Mouse (Mus musculus) neural tube, embryonic 12.5 days (tissue): ENCODE results near the gene Nfatc3. TPM values are rescaled to one million over a fixed set of nuclear protein-coding genes. Genes with fewer than 3 reads are reported as not detected.

Experiments
- ATAC-seq: fragments of 200-750 bp; cut with Nextera tagmentation; 2 replicates; pipeline ENCODE4 v1.8.0; 2017; ENCODE audit warnings: low read depth, mild to moderate bottlenecking, moderate TSS enrichment, moderate library complexity; ENCODE audit not compliant: low FRiP score
- H3K27ac ChIP-seq: fragments of 300-500 bp; sonication (generic); 2 replicates; pipeline ENCODE4 v1.5.1; 2016
- H3K27me3 ChIP-seq: fragments of 300-500 bp; sonication (generic); replicated peaks from 2 replicates; pipeline ENCODE4 v1.6.1; 2016; ENCODE audit warnings: mild to moderate bottlenecking
- H3K36me3 ChIP-seq: fragments of 300-500 bp; sonication (generic); 2 replicates; pipeline ENCODE4 v1.6.1; 2016; ENCODE audit warnings: mild to moderate bottlenecking
- H3K4me1 ChIP-seq: fragments of 300-500 bp; sonication (generic); 2 replicates; pipeline ENCODE4 v1.6.1; 2016
- H3K4me2 ChIP-seq: fragments of 300-500 bp; sonication (generic); replicated peaks from 2 replicates; pipeline ENCODE4 v1.6.1; 2016; ENCODE audit warnings: mild to moderate bottlenecking
- H3K4me3 ChIP-seq: fragments of 300-500 bp; sonication (generic); 2 replicates; pipeline ENCODE4 v1.5.1; 2016
- H3K9ac ChIP-seq: fragments of 300-500 bp; sonication (generic); 2 replicates; pipeline ENCODE4 v1.6.1; 2016; ENCODE audit warnings: mild to moderate bottlenecking
- H3K9me3 ChIP-seq: fragments of 300-500 bp; sonication (generic); 2 replicates; pipeline ENCODE4 v1.6.1; 2016; ENCODE audit warnings: mild to moderate bottlenecking
- WGBS: fragments of 180-500 bp; shearing (Covaris S2); methylation state at CpG from one replicate; pipeline ENCODE4 v1.1.7; 2016; 5-methylcytosine and 5-hydroxymethylcytosine counted together
- polyA plus RNA-seq: library from polyadenylated mRNA; unstranded; fragments of >200 nt; fragmentation: Nextera tagmentation; extraction: Ambion mirVana; gene quantifications from 2 replicates; pipeline ENCODE4 v1.2.1, GENCODE M21; 2016

Nfatc3 gene
- polyA plus RNA-seq, 1 experiment from 2014 or later, result 4.4 TPM

GRCm38 (mm10) chr8:106159876-106160275 is 101.2 kb downstream of the Nfatc3 start:
- H3K27me3 ChIP-seq, result no peaks in the 10 kb centered on the region
- H3K9me3 ChIP-seq, result no peaks in the 10 kb centered on the region
- H3K9ac ChIP-seq, result no peak overlapping the region
- H3K4me2 ChIP-seq, result no peak overlapping the region
- no peak overlapping the region for H3K4me3 ChIP-seq
- H3K27ac ChIP-seq, result no peak overlapping the region
- no peak for ATAC-seq
- no peaks in the 10 kb centered on the region; the same call in 1 of the 2 replicates for H3K4me1 ChIP-seq
- peaks cover 62% of the 10 kb centered on the region for H3K36me3 ChIP-seq
- 92% methylated on average over 6 of the region's 6 CpGs for WGBS

DNA sequence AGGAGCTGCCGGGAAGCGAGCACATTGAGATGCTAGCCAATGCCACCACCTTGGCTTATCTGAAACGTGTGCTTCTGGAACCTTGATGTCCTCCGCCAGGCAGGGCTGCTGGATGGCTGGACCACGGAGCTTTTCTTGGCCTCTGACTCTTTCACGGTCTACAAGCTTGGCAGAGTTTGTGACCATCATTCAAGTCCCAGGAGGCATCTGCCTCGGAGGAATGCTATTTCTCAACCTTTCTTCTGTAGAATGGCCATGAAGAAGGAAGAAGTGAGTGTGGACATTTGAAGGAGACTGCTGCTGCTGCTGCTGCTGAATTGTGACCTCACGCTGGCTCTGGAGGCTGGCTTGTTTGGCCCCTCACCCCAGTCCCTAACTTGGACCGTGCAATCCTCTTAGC is 104.6 kb downstream of the Nfatc3 start:
- Histone ChIP-seq H3K27me3 (no peaks in the 10 kb centered on the region), H3K27ac (no peak overlapping the region), H3K36me3 (peaks cover 48% of the 10 kb centered on the region), H3K4me3 (no peak overlapping the region), H3K4me2 (no peak overlapping the region), H3K9me3 (no peaks in the 10 kb centered on the region), H3K9ac (no peak overlapping the region), H3K4me1 (no peaks in the 10 kb centered on the region; the same call in 1 of the 2 replicates)
- WGBS, result 94% methylated on average over 9 of the region's 9 CpGs
- ATAC-seq, result no peak

GRCm38 (mm10) chr8:106165460-106165859 is 106.8 kb downstream of the Nfatc3 start:
- ATAC-seq, result no peak
- Histone ChIP-seq H3K4me1 (peaks cover 9% of the 10 kb centered on the region), H3K4me3 (no peak overlapping the region), H3K36me3 (peaks cover 39% of the 10 kb centered on the region), H3K27ac (no peak overlapping the region), H3K4me2 (no peak overlapping the region), H3K27me3 (no peaks in the 10 kb centered on the region), H3K9ac (no peak overlapping the region), H3K9me3 (no peaks in the 10 kb centered on the region)
- 55% methylated on average over 4 of the region's 4 CpGs for WGBS

DNA sequence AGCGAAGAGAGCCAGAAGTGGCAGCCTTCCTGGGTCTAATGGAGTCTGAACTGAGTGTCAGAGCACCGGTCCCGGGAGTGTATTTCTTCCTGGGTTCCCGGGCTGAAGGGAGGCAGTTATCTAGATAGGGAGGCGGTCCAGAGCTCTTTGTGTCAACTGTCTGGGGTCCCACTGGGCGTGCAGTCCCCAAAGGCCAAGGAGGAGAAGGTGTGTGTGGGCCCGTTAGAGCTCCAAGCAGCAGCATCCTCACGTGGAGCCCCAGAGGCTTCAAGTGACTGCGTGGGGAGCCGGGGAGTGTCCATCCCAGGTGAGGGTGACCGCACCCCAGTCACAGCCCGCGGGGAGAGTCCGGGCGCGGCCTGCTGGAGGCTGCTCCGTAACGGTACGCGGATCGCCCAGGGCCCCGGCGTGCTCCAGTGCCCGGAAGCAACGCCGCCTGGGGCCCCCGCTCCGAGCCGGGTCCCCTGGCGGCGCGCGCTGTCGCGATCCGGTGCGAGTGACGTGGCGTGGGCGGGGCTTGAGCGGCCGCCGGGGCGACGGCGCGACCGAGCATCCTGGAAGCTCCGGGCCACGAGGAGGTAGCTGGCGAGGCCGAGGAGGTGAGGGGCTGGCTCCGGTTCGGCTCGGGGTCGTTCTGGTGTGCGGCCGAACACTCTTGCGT is 109.8 kb downstream of the Nfatc3 start, which contains the start of gene Slc7a6:
Slc7a6 (plus strand) TSS at position 502 of the 661 bp plus-strand sequence.
- ATAC-seq, result peak; percentile 92
- Histone ChIP-seq H3K4me1 (peaks cover 10% of the 10 kb centered on the region), H3K27me3 (no peaks in the 10 kb centered on the region), H3K27ac (peak within 1 kb of the TSS; percentile 80), H3K9ac (peak within 1 kb of the TSS; percentile 87), H3K4me3 (peak within 1 kb of the TSS; percentile 78), H3K9me3 (no peaks in the 10 kb centered on the region), H3K36me3 (peaks cover 10% of the 10 kb centered on the region), H3K4me2 (peak within 1 kb of the TSS; percentile 88)
- WGBS, result under 1% methylated on average over 59 of the region's 59 CpGs

GRCm38 (mm10) chr8:106169017-106169933 is 110.6 kb downstream of the Nfatc3 start:
- peak; percentile 75 for ATAC-seq
- peak overlapping the region; percentile 80 for H3K27ac ChIP-seq
- WGBS, result 2% methylated on average over 54 of the region's 54 CpGs
- H3K36me3 ChIP-seq, result peaks cover 2% of the 10 kb centered on the region
- H3K27me3 ChIP-seq, result no peaks in the 10 kb centered on the region
- H3K9me3 ChIP-seq, result no peaks in the 10 kb centered on the region
- H3K9ac ChIP-seq, result peak overlapping the region; percentile 87
- peaks cover 10% of the 10 kb centered on the region for H3K4me1 ChIP-seq
- peak overlapping the region; percentile 88 for H3K4me2 ChIP-seq
- H3K4me3 ChIP-seq, result peak overlapping the region; percentile 78

DNA sequence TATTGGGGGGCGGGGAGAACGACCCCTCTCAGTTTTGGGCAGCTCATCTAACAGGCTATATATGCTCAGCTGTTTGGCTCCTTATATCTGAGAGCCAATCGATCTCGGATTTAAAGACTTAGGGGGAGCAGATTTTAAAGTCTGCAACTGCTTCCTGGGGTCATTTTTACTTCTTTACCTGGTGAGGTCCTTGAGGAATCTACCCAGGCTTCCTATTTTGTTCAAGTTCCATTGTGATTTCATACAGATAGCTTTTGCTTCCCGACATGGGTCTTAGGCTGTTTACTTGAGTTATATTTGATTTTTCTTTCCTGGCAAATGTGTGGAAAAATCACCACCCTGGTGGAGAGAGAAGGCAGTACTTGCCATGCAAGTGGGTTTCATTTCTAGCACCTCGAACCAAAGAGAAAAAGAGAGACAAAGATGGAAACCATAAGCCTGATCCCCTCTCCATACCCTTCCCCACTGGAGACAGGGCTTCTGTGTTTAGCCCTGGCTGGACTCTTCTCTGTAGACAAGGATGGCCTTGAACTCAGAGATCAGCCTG is 111.4 kb downstream of the Nfatc3 start:
- H3K4me1 ChIP-seq, result peaks cover 10% of the 10 kb centered on the region
- peak overlapping the region; percentile 88 for H3K4me2 ChIP-seq
- H3K36me3 ChIP-seq, result no peaks in the 10 kb centered on the region
- 40% methylated on average over 6 of the region's 6 CpGs for WGBS
- ATAC-seq, result no peak
- no peaks in the 10 kb centered on the region for H3K27me3 ChIP-seq
- no peak overlapping the region for H3K27ac ChIP-seq
- peak overlapping the region; percentile 78 for H3K4me3 ChIP-seq
- H3K9ac ChIP-seq, result peak overlapping the region; percentile 87
- no peaks in the 10 kb centered on the region for H3K9me3 ChIP-seq

DNA sequence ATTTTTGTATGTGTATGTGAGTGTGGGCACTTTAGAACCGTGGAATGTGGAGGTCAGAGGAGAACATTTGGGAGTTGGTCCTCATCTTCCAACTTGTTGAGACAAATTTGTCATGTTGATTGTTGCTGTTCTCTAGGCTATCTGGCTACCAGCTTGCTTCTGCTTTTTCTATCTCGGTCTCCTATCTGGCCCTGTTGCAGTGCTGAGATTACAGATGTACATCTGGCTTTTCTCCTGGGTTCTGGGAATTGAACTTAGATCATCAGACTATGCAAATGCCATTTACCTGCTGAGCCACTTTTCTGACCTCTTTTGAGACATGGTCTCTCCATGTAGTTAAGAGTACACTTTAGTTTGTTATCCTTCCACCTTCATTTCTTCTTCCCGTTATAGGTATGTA is 114.9 kb downstream of the Nfatc3 start:
- Histone ChIP-seq H3K9ac (no peak overlapping the region), H3K9me3 (no peaks in the 10 kb centered on the region), H3K4me1 (peaks cover 16% of the 10 kb centered on the region), H3K36me3 (no peaks in the 10 kb centered on the region), H3K4me3 (no peak overlapping the region), H3K4me2 (no peak overlapping the region), H3K27ac (no peak overlapping the region), H3K27me3 (no peaks in the 10 kb centered on the region)
- WGBS, result 92% methylated on average over 3 of the region's 3 CpGs
- no peak for ATAC-seq

GRCm38 (mm10) chr8:106176891-106177290 is 118.3 kb downstream of the Nfatc3 start:
- H3K4me1 ChIP-seq, result peaks cover 6% of the 10 kb centered on the region; the same call in 1 of the 2 replicates
- no peaks in the 10 kb centered on the region for H3K9me3 ChIP-seq
- H3K27me3 ChIP-seq, result no peaks in the 10 kb centered on the region
- H3K9ac ChIP-seq, result no peak overlapping the region
- 18% methylated on average over 1 of the region's 1 CpGs for WGBS
- H3K4me2 ChIP-seq, result no peak overlapping the region
- peaks cover 12% of the 10 kb centered on the region for H3K36me3 ChIP-seq
- no peak overlapping the region for H3K27ac ChIP-seq
- no peak overlapping the region for H3K4me3 ChIP-seq
- ATAC-seq, result no peak

- no peak overlapping the region for H3K4me2 ChIP-seq
- H3K36me3 ChIP-seq, result peaks cover 12% of the 10 kb centered on the region
- no peaks in the 10 kb centered on the region for H3K27me3 ChIP-seq
- WGBS, result 82% methylated on average over 1 of the region's 1 CpGs
- no peaks in the 10 kb centered on the region for H3K9me3 ChIP-seq
- H3K4me1 ChIP-seq, result peaks cover 6% of the 10 kb centered on the region; the same call in 1 of the 2 replicates
- no peak overlapping the region for H3K27ac ChIP-seq
- ATAC-seq, result no peak
- H3K4me3 ChIP-seq, result no peak overlapping the region
- H3K9ac ChIP-seq, result no peak overlapping the region
These were observed 119.0 kb downstream of the Nfatc3 start for GRCm38 (mm10) chr8:106177594-106177993.

DNA sequence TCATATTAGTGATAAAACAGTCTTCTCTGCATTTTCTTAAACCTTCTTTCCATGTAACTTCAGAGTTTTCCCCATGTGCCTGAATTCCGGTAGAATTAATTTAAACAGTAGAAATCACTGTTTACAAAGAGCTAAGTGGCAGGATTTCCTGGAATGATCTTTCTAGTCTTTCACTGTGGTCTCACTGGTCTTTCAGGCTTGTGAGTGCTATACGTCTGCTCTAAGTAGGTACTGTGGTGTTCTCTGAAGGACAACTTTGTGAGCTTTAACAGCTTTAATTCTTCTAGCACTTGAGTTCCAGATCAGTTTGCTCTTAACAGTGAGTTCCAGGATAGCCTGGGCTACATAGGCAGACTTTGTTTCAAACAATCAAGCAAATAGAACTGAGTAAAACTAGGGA is 119.8 kb downstream of the Nfatc3 start:
- Histone ChIP-seq H3K9me3 (no peaks in the 10 kb centered on the region), H3K4me3 (no peak overlapping the region), H3K27ac (no peak overlapping the region), H3K9ac (no peak overlapping the region), H3K27me3 (no peaks in the 10 kb centered on the region), H3K4me1 (peaks cover 6% of the 10 kb centered on the region; the same call in 1 of the 2 replicates), H3K4me2 (no peak overlapping the region), H3K36me3 (peaks cover 12% of the 10 kb centered on the region)
- ATAC-seq, result no peak
- 91% methylated on average over 2 of the region's 2 CpGs for WGBS
